Mouse (Mus musculus) heart, postnatal 0 days (tissue): ENCODE data around the gene Slc12a3. TPM values are rescaled to one million over a fixed set of nuclear protein-coding genes. Genes with fewer than 3 reads are reported as not detected.

ENCODE experiments used
- ATAC-seq: fragments of 200-750 bp; cut with Nextera tagmentation; 2 replicates; pipeline ENCODE4 v1.8.0; 2017; ENCODE audit warnings: low read depth, moderate number of reproducible peaks, moderate library complexity; ENCODE audit not compliant: insufficient read depth
- DNase-seq: peaks from one replicate; pipeline ENCODE4 v3.0.0-alpha.2; 2016; ENCODE audit warnings: low spot score
- H3K27ac ChIP-seq: fragments of 300-500 bp; sonication (generic); 2 replicates; pipeline ENCODE4 v1.5.1; 2014; ENCODE audit warnings: low read depth, mild to moderate bottlenecking
- H3K27me3 ChIP-seq: fragments of 300-500 bp; sonication (generic); 2 replicates; pipeline ENCODE4 v1.6.1; 2014; ENCODE audit warnings: low read length, mixed read lengths; ENCODE audit not compliant: control insufficient read depth, insufficient read depth
- H3K36me3 ChIP-seq: fragments of 300-500 bp; sonication (generic); replicated peaks from 2 replicates; pipeline ENCODE4 v1.6.1; 2014; ENCODE audit warnings: low read length, mixed read lengths; ENCODE audit not compliant: control insufficient read depth, insufficient read depth
- H3K4me1 ChIP-seq: fragments of 300-500 bp; sonication (generic); 2 replicates; pipeline ENCODE4 v1.6.1; 2014; ENCODE audit warnings: antibody characterized with exemption; ENCODE audit not compliant: control insufficient read depth, insufficient read depth
- H3K4me2 ChIP-seq: fragments of 300-500 bp; sonication (generic); 2 replicates; pipeline ENCODE4 v1.6.1; 2014; ENCODE audit warnings: low read depth, mild to moderate bottlenecking, low read length, moderate library complexity
- H3K4me3 ChIP-seq: fragments of 300-500 bp; sonication (generic); 2 replicates; pipeline ENCODE4 v1.5.1; 2014; ENCODE audit warnings: low read depth, low read length
- H3K9ac ChIP-seq: fragments of 300-500 bp; sonication (generic); replicated peaks from 2 replicates; pipeline ENCODE4 v1.6.1; 2014; ENCODE audit warnings: low read depth, low read length, mixed read lengths
- H3K9me3 ChIP-seq: fragments of 300-500 bp; sonication (generic); replicated peaks from 2 replicates; pipeline ENCODE4 v1.6.1; 2016; ENCODE audit warnings: low read length; ENCODE audit not compliant: control insufficient read depth
- CTCF ChIP-seq: IDR thresholded peaks from 2 replicates; pipeline ENCODE4 v1.5.1; 2016; ENCODE audit warnings: antibody characterized with exemption, control low read depth, low read depth
- EP300 ChIP-seq: IDR thresholded peaks from 2 replicates; pipeline ENCODE4 v1.6.1; 2016; ENCODE audit warnings: antibody characterized with exemption, low read depth
- WGBS: fragments of 180-500 bp; shearing (Covaris S2); extraction: QIAGEN DNeasy Blood & Tissue Kit; methylation state at CpG from one replicate; pipeline ENCODE4 v1.1.7; 2014; 5-methylcytosine and 5-hydroxymethylcytosine counted together
- polyA plus RNA-seq: library from polyadenylated mRNA; unstranded; fragments of >200 nt; fragmentation: Nextera tagmentation; extraction: Ambion mirVana; gene quantifications from 2 replicates; pipeline ENCODE4 v1.2.1, GENCODE M21; 2015
- total RNA-seq: library from RNA; depleted of rRNA; stranded (reverse); fragments of >200 nt; gene quantifications from 2 replicates; pipeline ENCODE4 v1.2.3, GENCODE M21; 2014; ENCODE audit warnings: low replicate concordance

The Slc12a3 gene
- total and polyA plus RNA-seq, 2 experiments from 2014 or later, result 0.07 TPM; not detected in 1

- Histone ChIP-seq H3K4me3 (no peak overlapping the region), H3K4me1 (peaks cover 6% of the 10 kb centered on the region; the same call in 1 of the 2 replicates), H3K4me2 (no peak overlapping the region), H3K9me3 (no peaks in the 10 kb centered on the region), H3K27ac (no peak overlapping the region), H3K27me3 (no peaks in the 10 kb centered on the region), H3K9ac (no peak overlapping the region), H3K36me3 (peaks cover 10% of the 10 kb centered on the region)
- 88% methylated on average over 2 of the region's 2 CpGs for WGBS
- no peak for TF ChIP-seq EP300
- TF ChIP-seq CTCF, result no peak
- DNase-seq, result no peak
- no peak for ATAC-seq
Observed at GRCm38 (mm10) chr8:94317691-94318090, 11.3 kb upstream of the Slc12a3 start.

DNA sequence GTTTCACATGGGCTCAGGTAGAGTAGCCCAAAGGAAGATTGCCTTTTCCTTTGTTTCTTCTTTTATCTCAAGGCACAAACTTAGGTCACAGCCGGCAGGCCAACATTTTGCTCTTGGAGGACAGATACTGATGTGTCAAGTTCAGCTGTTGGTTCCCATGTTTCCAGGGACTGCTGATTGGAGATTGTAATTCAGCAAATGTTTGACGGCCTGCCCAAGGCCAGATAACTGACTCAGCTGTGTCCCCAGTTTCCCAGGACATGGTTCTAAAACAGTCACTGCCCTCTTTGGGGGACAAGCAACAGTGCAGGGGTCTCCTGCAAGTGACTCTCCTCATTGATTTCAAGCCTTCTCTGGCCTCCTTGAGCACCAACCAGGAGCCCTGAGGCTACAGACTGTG is 9.0 kb upstream of the Slc12a3 start:
- DNase-seq (no peak), ATAC-seq (no peak)
- Histone ChIP-seq H3K27me3 (no peaks in the 10 kb centered on the region), H3K9ac (no peak overlapping the region), H3K4me2 (no peak overlapping the region), H3K4me1 (peaks cover 6% of the 10 kb centered on the region; the same call in 1 of the 2 replicates), H3K27ac (no peak overlapping the region), H3K9me3 (no peaks in the 10 kb centered on the region), H3K4me3 (no peak overlapping the region), H3K36me3 (peaks cover 2% of the 10 kb centered on the region)
- WGBS, result 32% methylated on average over 2 of the region's 2 CpGs
- no peak for TF ChIP-seq EP300
- TF ChIP-seq CTCF, result no peak

DNA sequence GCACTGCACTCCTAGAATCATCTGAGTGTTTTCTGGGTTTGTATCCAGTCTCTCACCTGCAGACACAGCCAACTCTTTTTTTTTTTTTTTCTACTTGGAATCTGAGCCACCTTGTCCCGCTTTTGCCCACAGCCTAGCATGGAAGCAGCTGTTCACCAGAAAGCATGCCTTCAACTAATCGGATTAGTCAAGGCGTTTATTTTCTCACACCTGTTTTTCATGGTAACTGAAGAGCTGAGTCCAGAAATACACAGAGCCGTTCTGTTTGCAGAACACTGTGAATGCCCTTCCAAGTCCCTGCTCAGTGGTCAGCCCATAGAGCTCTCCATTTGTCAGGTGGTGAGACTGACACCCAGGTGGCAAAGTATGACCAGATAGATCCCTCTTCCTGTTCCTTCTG is 6.9 kb upstream of the Slc12a3 start:
- TF ChIP-seq CTCF, result no peak
- no peak for TF ChIP-seq EP300
- H3K4me3 ChIP-seq, result no peak overlapping the region
- WGBS, result 79% methylated on average over 4 of the region's 4 CpGs
- no peaks in the 10 kb centered on the region for H3K9me3 ChIP-seq
- H3K27ac ChIP-seq, result no peak overlapping the region
- DNase-seq (no peak), ATAC-seq (no peak)
- H3K4me2 ChIP-seq, result no peak overlapping the region
- peaks cover under 1% of the 10 kb centered on the region; the same call in 1 of the 2 replicates for H3K4me1 ChIP-seq
- H3K27me3 ChIP-seq, result no peaks in the 10 kb centered on the region
- no peak overlapping the region for H3K9ac ChIP-seq
- H3K36me3 ChIP-seq, result no peaks in the 10 kb centered on the region

DNA sequence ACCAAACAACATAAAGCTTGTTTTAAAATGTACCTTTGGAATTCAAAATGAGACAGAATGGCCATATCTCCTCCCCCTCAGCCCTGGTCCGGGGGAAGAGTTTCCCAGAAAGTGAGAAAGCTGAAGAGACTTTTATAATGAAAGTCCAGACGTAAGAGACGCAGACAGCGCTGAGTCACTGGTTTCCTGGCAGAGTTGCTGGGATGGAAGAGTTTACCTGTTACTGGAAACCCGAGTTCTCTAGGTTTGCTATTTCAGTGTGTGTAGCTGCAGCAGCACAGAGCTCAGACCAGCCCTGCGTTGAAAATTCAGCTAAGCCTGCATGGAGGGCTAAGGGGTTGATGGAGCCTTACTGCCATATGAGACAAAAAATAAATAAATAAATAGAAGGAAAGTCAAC is 6.0 kb upstream of the Slc12a3 start:
- H3K4me1 ChIP-seq, result no peaks in the 10 kb centered on the region
- TF ChIP-seq CTCF (no peak), EP300 (no peak)
- no peaks in the 10 kb centered on the region for H3K27me3 ChIP-seq
- DNase-seq (no peak), ATAC-seq (no peak)
- no peaks in the 10 kb centered on the region for H3K9me3 ChIP-seq
- H3K4me3 ChIP-seq, result no peak overlapping the region
- no peaks in the 10 kb centered on the region for H3K36me3 ChIP-seq
- 78% methylated on average over 6 of the region's 6 CpGs for WGBS
- H3K4me2 ChIP-seq, result no peak overlapping the region
- H3K27ac ChIP-seq, result no peak overlapping the region
- H3K9ac ChIP-seq, result no peak overlapping the region

DNA sequence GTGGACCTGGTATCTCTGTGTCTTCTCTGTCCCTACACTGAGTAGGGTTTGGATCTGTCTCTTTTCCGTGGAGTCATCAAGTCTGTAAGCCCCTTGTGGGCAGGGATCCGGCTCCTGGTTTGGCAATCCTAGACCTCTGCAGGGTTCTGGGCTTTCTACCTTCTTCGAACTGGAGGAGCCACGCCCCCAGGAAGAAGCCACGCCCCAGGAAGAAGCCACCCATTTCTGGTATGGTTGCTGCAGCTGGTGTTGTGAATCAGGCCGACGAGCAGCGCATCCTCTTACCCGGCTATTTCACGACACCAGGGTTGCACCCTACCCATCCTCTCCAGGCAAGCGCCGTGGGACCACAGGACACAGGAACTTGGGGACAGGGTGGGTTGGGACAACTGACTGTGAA is 4.9 kb upstream of the Slc12a3 start:
- Histone ChIP-seq H3K36me3 (no peaks in the 10 kb centered on the region), H3K27me3 (no peaks in the 10 kb centered on the region), H3K27ac (no peak overlapping the region), H3K4me1 (no peaks in the 10 kb centered on the region), H3K4me3 (no peak overlapping the region), H3K9ac (no peak overlapping the region), H3K9me3 (no peaks in the 10 kb centered on the region), H3K4me2 (no peak overlapping the region)
- TF ChIP-seq CTCF (no peak), EP300 (no peak)
- no peak for ATAC-seq
- DNase-seq, result no peak
- 57% methylated on average over 12 of the region's 12 CpGs for WGBS

DNA sequence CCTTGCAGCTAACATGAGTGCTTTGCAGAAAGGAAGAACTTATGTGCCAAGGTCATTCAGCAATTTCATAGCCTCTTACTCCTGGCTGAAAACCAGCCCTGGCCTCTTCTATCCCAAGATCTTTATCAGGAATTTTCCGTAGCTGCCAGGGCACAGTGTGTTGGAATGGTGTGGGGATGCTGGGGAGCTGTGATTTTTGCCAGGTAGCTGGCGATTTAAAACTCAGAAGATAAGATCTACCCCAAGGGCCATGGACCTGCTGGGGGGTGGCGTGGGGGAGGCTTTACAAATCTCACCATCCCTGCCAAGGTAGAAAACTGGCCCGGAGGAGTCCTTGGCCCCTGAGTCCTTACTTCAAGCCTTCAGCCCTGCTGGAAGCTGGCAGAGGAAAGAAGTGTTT is 3.0 kb upstream of the Slc12a3 start:
- Histone ChIP-seq H3K9me3 (no peaks in the 10 kb centered on the region), H3K9ac (no peak overlapping the region), H3K4me1 (no peaks in the 10 kb centered on the region), H3K27me3 (no peaks in the 10 kb centered on the region; the same call in 1 of the 2 replicates), H3K4me2 (no peak overlapping the region), H3K27ac (no peak overlapping the region), H3K36me3 (no peaks in the 10 kb centered on the region), H3K4me3 (no peak overlapping the region)
- WGBS, result 32% methylated on average over 4 of the region's 4 CpGs
- TF ChIP-seq CTCF (no peak), EP300 (no peak)
- no peak for ATAC-seq
- DNase-seq, result no peak
